Mouse (Mus musculus): ENCODE data around the gene Ppfibp1.

The Ppfibp1 gene

GRCm38 (mm10) chr6:146995391-146995790, 107.1 kb downstream of the Ppfibp1 start:
- DNase-seq (ENCODE audit: low read depth, low spot score) = no peak

DNA sequence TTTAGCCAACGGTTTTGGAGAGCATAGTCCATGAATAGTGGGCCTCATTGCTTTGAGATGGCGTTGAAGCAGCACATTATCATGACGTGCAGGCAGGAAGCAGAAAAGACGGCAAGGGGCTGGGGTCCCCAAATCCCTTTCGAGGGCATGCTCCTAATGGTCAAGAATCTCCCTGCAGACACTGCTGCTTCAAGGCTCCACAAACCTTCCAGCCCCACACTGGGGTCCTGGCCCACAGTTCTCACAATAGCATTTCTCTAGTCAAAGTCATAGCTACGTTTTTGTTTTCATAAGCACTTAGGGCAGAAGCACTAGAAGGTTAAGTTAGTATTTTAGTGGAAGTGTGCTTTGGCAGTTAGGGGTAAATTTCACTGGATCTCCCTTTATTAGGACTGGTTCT, 107.6 kb downstream of the Ppfibp1 start:
- DNase-seq (ENCODE audit: low read depth, low spot score) = no peak

- DNase-seq (ENCODE audit: low read depth, low spot score) = no peak
These were observed 108.7 kb downstream of the Ppfibp1 start for GRCm38 (mm10) chr6:146997006-146997405.

DNA sequence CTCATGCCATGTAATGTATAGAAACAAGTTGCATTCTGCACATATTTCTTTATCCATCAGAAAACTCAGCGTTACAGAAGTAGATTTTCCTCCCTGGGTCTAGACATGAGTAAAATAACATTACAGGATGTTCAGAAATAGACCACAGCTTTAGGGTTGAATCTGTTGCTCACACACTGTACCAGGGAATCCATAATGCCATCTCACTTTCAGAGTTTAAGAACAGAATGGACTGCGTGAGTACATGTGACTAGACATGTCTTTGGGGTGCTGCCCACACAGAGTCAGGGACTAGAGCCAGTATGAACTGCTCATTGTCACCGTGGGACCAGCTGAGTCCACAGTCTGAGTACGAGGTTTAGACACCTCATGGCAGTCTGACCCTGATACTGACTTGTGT, 110.4 kb downstream of the Ppfibp1 start:
- no peak for DNase-seq (ENCODE audit: low read depth, low spot score)

DNA sequence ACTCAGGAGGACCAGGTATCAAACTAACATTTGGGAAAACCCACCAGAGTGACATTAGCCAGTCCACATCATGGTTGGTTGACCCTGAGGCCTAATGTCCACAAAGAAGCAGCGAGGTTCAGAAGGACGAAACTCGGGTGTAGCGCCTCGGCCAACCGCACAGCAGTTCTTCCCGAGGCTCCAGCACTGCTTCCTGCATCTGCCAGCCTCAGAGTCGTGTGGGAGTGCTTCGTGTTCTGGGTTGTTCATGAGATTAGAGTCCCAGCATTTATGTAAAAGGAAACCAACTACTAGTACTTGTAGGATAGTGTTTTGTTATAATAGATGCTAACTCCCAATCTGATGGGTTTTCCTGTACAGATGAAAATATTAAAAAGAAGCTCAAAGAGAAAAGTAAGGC, 111.0 kb downstream of the Ppfibp1 start:
- DNase-seq (ENCODE audit: low read depth, low spot score) = peak; percentile 59

DNA sequence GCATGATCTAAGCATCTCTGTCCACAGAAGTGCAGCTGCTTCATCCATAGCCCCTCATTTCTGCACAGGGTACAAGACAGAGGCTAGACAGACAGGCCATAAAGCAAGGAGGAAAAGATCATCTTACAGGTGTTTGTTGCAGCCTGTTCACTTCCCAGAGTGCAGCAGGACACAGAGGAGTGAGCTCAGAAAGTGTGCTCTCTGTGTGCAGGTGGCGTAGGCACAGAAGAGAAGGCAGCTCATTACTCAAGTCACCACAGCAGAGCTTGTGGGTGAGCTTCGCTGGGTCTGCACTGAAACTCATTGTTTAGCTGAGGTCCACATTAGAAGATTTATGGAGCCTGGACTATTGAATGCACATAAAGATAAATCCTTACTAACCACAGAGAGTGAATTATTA, 111.5 kb downstream of the Ppfibp1 start:
- no peak for DNase-seq (ENCODE audit: low read depth, low spot score)

- DNase-seq (ENCODE audit: low read depth, low spot score) = no peak
These were observed 119.9 kb downstream of the Ppfibp1 start for GRCm38 (mm10) chr6:147008148-147008547.

GRCm38 (mm10) chr6:147010358-147010757, 122.1 kb downstream of the Ppfibp1 start:
- DNase-seq (ENCODE audit: low read depth, low spot score) = no peak

GRCm38 (mm10) chr6:147010811-147011520, 122.7 kb downstream of the Ppfibp1 start:
- no peak for DNase-seq (ENCODE audit: low read depth, low spot score)

DNA sequence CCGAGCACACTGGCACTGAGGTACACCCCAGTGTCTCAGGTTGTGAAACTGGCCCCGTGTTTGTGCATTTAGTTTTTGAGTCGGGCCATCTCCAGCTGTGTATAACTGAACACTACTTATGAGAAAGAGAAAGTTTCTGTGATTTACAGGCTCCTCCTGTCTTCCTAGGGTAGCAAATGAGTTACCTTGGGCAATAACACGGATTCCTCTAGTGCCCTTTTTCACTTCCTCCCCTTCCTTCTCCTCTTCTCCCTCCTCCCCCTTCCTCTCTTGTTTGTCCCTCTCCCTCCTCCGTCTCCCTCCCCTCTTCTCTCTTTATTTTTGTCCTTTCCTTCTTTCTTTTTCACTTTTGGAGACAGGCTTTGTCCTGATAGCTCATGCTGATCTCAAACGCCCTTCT, 123.3 kb downstream of the Ppfibp1 start:
- no peak for DNase-seq (ENCODE audit: low read depth, low spot score)

DNA sequence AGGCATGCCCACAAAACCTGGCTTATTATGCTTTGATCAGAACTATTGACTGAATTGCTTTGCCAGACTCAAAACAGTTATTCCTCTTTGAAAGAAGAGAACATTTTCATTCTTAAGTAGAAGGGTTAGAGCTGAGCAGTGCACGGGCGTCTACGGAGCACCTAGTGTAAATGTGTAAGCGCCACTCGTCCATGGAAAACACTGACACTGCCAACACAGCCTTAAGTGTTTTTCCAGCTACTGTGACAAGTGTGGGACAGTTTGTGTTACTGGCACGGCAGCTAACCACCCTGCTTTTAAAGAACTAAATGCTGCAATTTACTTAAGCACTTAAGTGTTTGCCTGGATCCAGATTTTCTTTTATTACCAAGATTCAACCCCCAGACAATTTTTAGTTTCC, 123.7 kb downstream of the Ppfibp1 start:
- DNase-seq (ENCODE audit: low read depth, low spot score) = no peak

DNA sequence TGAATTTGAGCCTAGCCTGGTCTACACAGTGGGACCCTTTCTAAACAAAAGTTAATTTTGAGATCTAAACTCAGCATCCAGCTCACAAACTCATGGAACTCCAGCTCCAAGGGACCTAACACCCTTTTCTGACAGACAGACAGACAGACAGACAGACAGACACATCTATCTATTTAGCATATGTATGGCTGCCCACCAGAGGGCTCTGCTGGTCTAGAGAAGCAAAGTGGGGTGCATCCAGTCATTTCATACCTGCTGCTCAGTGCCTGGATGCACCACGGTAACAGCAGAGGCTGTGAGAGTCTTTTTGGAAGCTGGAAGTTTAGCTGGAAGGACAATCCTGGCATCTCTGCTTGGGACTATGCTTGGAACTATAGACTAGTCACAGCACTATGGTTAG, 125.3 kb downstream of the Ppfibp1 start:
- no peak for DNase-seq (ENCODE audit: low read depth, low spot score)

DNA sequence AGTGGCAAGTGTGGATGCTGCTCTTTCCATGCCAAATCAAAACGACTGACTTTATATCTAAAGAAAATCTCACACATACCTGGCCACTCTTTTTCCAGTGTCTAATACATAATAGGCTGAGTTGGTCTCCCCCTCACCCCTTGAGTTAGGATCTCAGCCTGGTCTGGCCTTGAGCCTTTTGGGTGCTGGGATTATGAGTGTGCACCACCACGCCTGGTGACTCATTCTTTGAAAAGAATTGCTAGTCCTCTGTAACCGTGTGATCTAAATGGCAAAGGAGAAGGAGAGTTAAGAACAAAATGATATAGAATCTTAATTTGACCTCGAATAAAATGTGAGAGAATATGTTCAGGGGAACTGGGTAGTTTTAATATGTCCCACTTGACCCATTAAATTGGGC, 129.6 kb downstream of the Ppfibp1 start:
- DNase-seq (ENCODE audit: low read depth, low spot score) = no peak

DNA sequence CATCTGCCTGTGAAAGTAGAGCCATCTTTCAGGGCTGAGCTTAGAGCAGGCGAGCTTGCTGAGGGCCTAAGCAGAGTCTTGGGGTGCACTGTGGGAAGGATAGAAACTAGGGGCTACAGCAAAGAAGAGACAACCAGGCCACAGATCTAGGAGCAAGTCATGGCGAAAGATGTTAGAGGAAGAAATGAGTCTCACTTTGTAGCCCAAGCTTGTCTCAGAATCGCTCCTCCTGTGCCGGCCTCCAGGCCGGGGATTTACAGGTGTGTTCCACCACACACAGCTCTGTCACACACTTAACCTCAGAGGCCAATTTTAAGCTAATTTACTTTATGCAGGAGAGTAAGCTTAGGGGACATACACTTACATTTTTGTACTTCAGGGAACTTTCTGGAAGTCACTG, 130.1 kb downstream of the Ppfibp1 start:
- DNase-seq (ENCODE audit: low read depth, low spot score) = no peak

DNA sequence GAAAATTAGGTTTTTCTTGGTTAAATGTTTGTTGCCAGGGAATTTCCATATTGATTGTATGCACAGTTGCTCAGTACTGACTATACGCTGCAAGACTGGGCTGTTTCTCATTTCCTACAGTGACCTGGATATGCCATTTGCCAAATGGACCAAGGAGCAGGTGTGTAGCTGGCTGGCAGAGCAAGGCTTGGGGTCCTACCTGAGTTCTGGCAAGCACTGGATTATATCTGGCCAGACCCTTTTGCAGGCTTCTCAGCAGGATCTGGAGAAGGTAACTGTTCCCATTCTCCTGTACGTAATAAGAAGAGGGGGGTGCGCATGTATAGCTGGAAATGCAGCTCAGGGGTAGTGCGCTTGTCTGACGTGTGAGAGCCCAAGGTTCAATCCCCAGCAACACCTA, 132.9 kb downstream of the Ppfibp1 start:
- no peak for DNase-seq (ENCODE audit: low read depth, low spot score)

GRCm38 (mm10) chr6:147022375-147023132, 134.3 kb downstream of the Ppfibp1 start:
- no peak for DNase-seq (ENCODE audit: low read depth, low spot score)

GRCm38 (mm10) chr6:147023133-147023395, 134.8 kb downstream of the Ppfibp1 start:
- DNase-seq (ENCODE audit: low read depth, low spot score) = no peak

DNA sequence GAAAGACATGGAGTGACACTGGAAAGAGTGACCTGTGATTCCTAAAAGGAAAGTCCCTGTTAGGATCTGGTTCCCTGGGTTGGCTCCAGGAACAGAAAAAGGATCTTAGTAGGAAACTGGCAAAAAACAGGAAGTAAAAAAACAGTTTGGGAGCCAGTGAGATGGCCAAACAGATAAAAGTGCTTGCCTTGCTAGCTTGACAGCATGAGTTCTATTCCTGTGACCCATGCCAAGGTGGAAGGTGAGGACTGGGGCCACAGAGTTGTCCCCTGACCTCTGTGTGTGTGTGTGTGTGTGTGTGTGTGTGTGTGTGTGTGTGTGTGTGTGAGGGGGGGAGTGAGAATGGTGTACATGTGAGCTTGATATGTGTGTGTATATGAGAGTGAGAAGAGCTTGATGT, 135.3 kb downstream of the Ppfibp1 start:
- no peak for DNase-seq (ENCODE audit: low read depth, low spot score)

DNA sequence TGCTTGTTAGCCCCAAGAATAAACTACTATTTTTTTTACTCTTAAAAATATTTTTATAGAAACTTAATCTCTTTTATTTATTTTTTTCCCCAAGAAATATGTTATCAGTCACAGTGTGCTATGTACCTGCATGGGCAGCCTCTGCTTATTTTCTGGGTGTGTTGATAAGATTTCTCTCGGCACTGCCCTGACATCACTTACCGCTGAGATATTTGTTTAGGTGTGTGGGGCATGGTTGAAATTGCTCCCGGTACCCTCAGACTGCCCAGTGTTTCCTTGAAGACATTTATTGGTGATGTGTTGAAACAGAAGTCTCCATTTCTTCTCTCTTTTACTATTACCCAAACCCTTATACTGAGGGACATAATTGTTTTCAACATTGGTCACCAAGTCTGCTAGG, 136.5 kb downstream of the Ppfibp1 start:
- DNase-seq (ENCODE audit: low read depth, low spot score) = no peak

DNA sequence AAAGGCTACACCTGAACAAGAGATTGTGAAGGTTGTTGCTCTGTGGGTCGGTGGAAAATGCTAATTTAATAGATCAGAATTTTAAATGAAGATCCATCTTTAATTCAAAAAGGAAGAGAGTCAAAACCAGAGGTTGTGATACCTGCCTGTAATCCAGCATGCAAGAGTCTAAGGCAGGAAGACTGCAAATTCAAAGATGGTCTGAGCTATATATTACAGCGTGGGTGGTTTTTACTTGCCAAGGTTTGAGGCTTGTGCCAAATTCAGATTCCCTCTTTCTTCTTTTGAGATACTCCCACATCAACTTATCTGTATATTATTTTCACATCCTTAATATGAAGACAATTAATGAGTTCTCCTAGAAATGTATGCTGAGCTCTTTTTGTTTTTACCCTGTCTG, 140.1 kb downstream of the Ppfibp1 start:
- DNase-seq (ENCODE audit: low read depth, low spot score) = no peak

DNA sequence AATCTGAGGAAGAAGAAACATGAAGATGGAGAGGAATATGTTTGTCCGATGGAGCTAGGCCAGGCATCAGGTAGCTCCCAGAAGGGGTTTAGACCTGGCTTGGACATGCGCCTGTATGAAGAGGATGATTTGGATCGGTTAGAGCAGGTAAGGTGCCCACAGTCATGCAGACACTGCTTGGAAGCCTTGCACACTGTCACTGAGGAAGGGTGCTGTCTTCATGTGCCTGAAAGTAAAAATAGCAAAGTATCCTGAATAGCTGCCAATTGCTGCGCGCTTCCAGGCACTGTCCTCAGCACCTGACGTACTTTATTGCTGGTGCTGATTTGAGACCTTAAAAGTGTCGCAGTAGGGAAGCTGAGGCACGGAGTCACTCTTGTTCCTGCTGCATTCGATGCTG, 141.3 kb downstream of the Ppfibp1 start:
- DNase-seq (ENCODE audit: low read depth, low spot score) = no peak

DNA sequence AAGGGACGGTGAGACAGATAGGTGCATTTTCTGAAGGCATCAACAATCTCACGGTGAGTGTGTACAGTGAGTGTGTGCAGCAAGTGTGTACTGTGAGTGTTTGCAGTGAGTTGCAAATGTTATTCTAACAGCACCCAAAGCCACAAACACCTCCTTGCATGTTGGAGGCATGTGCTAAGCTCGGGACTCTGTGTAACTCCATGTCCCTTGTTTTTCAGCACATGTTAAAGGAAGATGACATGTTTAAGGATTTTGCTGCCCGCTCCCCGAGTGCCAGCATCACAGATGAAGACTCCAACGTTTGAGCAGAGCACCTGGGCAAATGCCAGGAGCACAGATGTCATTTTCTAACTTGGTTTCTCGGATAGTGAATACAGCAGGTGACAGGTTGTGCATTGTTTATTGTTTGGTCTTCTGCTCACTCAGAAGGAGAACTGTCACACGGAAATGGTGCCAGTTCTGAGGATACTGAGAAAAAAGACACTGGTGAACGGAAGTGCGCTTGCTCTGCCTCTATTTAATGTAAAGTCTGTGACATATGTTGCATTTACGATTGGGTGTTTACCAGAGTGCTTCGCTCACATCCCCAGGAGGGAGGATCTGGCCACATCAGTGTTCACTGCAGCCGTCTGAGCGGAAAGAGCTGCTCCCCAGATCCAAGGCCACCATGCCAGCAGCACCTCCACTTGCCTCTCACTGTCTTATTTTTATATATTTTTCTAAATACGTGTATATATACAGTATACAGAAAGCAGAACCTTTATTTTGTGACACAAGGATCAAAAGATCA, 142.0 kb downstream of the Ppfibp1 start:
- DNase-seq (ENCODE audit: low read depth, low spot score) = no peak
